Mouse (Mus musculus): Measurements from ENCODE around the gene Phldb3.

Phldb3 gene

DNA sequence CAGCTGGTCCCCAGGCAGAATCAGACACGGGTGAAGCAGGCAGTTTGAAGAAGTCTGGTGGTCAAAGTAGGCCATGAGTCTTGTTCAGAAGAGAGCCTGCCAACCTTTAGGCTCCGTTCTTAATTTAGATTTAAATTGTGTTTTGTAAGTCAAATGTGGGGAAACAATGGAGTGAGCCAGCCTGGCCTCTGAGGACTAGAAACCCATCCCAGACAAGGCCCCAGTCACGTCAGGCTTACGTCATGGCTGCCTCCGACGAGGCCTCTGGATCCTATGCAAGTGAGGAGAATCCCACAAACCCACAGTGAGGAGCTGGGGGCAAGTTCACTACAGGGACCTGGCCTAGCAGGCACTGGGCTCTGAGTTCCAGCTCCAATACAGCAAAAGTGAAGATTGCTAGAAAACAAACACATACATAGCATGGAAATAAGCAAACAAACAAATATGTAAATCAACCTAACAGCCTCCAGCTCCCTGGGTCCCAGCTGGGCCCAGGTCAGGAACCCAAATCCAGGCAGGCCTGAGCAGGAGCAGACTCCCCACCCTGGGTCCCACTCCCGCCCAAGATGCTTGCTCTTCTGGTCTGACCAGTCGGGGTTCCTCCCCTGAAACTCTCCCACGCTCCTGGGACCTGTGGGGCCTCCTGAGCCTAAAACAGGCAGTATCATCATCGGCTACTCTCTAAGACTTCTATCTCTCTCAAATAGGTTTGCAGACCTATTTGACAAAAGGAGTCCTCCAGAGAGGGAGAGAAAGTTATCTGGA, 19.7 kb downstream of the Phldb3 start:
- DNase-seq (ENCODE audit: low spot score): no peak

- no peak for DNase-seq (ENCODE audit: low spot score)
Measured at GRCm38 (mm10) chr7:24636264-24636663, 25.7 kb downstream of the Phldb3 start, which contains the start of gene Lypd3. TSS of gene Lypd3 (plus strand) at chr7:24636550.

DNA sequence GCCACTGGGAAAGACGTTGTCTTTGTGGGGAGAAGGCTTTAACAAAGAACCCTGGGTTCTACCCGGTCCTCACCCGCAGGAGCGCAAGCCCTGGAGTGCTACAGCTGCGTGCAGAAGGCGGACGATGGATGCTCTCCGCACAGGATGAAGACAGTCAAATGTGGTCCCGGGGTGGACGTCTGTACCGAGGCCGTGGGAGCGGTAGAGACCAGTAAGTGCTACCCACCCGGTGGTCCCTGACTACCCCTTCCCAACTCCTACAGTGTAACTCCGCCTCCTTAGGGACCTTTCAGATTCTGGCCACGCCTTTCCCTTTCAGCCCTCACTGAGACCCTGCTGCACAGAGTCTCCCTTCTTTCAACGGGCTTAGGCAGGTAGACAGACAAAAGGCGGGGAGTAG, 26.5 kb downstream of the Phldb3 start:
- no peak for DNase-seq (ENCODE audit: low spot score)

GRCm38 (mm10) chr7:24638026-24638856, 27.7 kb downstream of the Phldb3 start:
- DNase-seq (ENCODE audit: low spot score): no peak

GRCm38 (mm10) chr7:24640450-24640849, 29.9 kb downstream of the Phldb3 start:
- no peak for DNase-seq (ENCODE audit: low spot score)

- peak; percentile 25 for DNase-seq (ENCODE audit: low spot score)
Measured at GRCm38 (mm10) chr7:24642491-24642890, 31.9 kb downstream of the Phldb3 start.

DNA sequence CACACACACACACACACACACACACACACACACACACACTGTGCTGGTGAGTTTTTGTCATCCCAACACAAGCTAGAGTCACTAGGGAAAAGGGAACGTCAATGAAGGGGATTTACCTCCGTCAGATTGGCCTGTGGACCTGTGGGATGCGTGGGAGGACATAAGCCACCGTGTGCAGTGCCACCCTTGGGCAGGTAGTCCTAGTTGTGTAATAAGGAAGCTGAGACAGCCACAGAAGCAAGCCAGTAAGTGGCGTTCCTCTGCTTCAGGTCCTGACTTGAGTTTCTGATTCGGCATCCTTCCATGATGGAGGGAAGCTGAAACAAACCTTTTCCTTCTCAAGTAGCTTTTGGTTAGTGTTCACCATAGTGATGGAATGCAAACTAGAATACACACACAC, 33.9 kb downstream of the Phldb3 start:
- DNase-seq (ENCODE audit: low spot score): no peak

GRCm38 (mm10) chr7:24644996-24645395, 34.4 kb downstream of the Phldb3 start:
- DNase-seq (ENCODE audit: low spot score): no peak

DNA sequence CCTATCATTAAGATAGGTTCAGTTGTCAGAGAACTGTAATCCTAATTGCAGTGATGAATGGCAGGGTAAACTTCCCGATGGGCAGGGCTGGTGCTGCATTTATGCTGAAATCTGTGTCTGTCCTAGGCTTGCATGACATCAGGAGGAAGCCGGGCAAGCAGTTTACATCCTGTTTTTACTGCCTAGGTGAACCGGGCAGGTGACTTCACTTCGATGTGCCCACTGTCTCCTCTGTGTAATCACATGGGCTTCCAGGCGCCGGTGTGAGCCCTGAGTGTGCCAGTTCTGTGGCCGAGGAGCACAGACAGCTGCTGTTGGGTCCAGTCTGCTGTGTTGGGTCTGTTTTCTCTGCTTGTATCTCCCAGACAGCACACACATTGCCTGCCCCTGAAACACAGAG, 35.9 kb downstream of the Phldb3 start:
- no peak for DNase-seq (ENCODE audit: low spot score)

GRCm38 (mm10) chr7:24653681-24654080, 43.1 kb downstream of the Phldb3 start:
- DNase-seq (ENCODE audit: low spot score): peak; percentile 14

GRCm38 (mm10) chr7:24659737-24660357, 49.3 kb downstream of the Phldb3 start:
- no peak for DNase-seq (ENCODE audit: low spot score)

- no peak for DNase-seq (ENCODE audit: low spot score)
Measured at GRCm38 (mm10) chr7:24661118-24661904, 50.7 kb downstream of the Phldb3 start.

DNA sequence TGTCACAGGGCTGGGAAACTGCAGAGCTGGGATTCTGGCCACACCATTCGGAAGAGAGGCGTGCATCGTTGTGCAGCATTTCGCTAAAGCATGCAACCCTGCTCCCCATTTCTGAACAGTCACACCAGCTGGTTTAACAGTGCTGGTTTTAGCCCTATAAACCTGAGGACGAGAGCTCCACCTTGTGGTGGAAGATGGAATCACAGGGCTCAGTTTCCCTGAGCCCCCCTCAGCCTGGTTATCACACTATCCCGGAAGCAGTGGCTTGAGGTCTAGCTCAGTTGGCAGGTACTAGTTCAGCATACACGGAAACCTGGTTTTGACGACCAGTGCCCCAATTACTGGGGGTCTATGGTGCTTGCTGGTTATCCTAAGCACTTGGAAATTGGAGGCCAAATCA, 52.0 kb downstream of the Phldb3 start:
- peak; percentile 28 for DNase-seq (ENCODE audit: low spot score)

DNA sequence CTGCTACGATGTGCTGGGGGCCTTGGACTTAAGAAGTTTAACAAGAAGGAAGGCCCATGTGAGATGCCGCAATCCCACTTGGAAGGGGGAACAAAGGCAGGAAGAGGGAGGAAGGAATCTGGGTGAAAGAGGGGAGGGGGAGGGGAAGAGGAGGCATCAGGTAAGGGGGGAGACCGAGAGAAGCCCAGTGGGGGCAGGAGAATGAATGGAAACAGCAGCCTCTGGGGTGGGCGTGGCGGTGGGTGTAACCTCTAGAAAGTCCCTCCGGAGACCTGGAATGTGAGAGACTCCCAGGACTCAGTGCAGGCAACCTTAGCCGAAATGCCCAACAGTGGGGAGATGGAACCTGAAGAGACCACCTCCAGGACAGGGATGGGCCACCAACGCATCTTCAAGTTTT, 53.7 kb downstream of the Phldb3 start:
- no peak for DNase-seq (ENCODE audit: low spot score)

- no peak for DNase-seq (ENCODE audit: low spot score)
Measured at GRCm38 (mm10) chr7:24664959-24665358, 54.4 kb downstream of the Phldb3 start.

- DNase-seq (ENCODE audit: low spot score): no peak
Measured at GRCm38 (mm10) chr7:24671944-24672439, 61.4 kb downstream of the Phldb3 start.

- no peak for DNase-seq (ENCODE audit: low spot score)
Measured at GRCm38 (mm10) chr7:24676575-24676974, 66.0 kb downstream of the Phldb3 start, which contains the start of gene Tex101. TSS of gene Tex101 (minus strand) at chr7:24676675.

All from left cerebral cortex, adult 11 months (tissue).